Mouse (Mus musculus) liver, adult 2 months (tissue): ENCODE measurements at regions not wholly inside any gene's neighbourhood (a gene's known extent, or its start where the extent isn't known, plus 50 kb on each side); places are given as distances from the start of the nearest gene placed in this dataset.

Experiments
- DNase-seq: peaks from one replicate; pipeline ENCODE4 v3.0.0-alpha.2; 2011; ENCODE audit warnings: low read depth, low spot score; ENCODE audit errors: extremely low read depth
- H3K27ac ChIP-seq: fragments of 200-500 bp; replicated peaks from 2 replicates; pipeline ENCODE4 v1.5.1; 2012; ENCODE audit warnings: low read depth, mild to moderate bottlenecking, control low read depth, inconsistent platforms, low read length; ENCODE audit not compliant: insufficient read depth
- H3K27me3 ChIP-seq: fragments of 200-500 bp; 2 replicates; pipeline ENCODE4 v1.6.1; 2012; ENCODE audit warnings: mild to moderate bottlenecking, moderate library complexity, low read length, inconsistent platforms; ENCODE audit not compliant: control insufficient read depth, insufficient read depth
- H3K36me3 ChIP-seq: fragments of 200-500 bp; 2 replicates; pipeline ENCODE4 v1.6.1; 2012; ENCODE audit warnings: low read length, inconsistent platforms; ENCODE audit not compliant: control insufficient read depth, insufficient read depth
- H3K4me1 ChIP-seq: fragments of 200-500 bp; 2 replicates; pipeline ENCODE4 v1.6.1; 2011; ENCODE audit warnings: low read length; ENCODE audit not compliant: control insufficient read depth, insufficient read depth
- H3K4me3 ChIP-seq: fragments of 200-500 bp; 2 replicates; pipeline ENCODE4 v1.5.1; 2011; ENCODE audit warnings: low read depth, mild to moderate bottlenecking, control low read depth, low read length, moderate library complexity; ENCODE audit not compliant: insufficient read depth
- H3K79me2 ChIP-seq: fragments of 200-500 bp; 2 replicates; pipeline ENCODE4 v1.6.1; 2012; ENCODE audit warnings: inconsistent platforms, mild to moderate bottlenecking, low read length, moderate library complexity; ENCODE audit not compliant: control insufficient read depth, insufficient read depth
- H3K9ac ChIP-seq: fragments of 200-500 bp; 2 replicates; pipeline ENCODE4 v1.6.1; 2012; ENCODE audit warnings: low read depth, mild to moderate bottlenecking, control low read depth, inconsistent platforms, low read length
- CTCF ChIP-seq: fragments of 200-500 bp; IDR thresholded peaks from 2 replicates; pipeline ENCODE4 v1.5.1; 2011; ENCODE audit warnings: low read depth, low read length, control low read depth
- POLR2A ChIP-seq: fragments of 200-500 bp; IDR thresholded peaks from 2 replicates; pipeline ENCODE4 v1.6.1; 2011; ENCODE audit warnings: low read length, control low read depth; ENCODE audit not compliant: insufficient read depth; ENCODE audit errors: extremely low read depth
- WGBS: fragments of 180-500 bp; shearing (Covaris S2); methylation state at CpG from one replicate; pipeline ENCODE4 v1.1.7; 2018; 5-methylcytosine and 5-hydroxymethylcytosine counted together

DNA sequence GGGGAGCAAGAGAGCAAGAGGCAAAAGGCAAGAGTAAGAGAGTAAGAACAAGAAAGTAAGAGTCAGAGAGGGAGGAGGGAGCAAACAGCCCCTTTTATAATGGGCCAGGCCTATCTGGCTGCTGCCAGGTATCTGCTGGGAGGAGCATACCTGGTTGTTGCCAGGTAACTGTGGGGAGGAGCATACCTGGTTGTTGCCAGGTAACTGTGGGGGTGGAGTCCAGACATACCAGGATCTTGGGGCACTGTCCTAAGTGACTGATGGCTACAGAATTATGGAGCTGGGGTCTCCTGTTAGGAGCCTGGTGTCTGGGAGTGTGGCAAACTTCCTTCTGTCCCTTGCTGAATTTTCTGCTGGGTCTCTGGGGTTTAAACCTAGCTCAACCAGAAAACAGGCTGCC is 469.8 kb upstream of the Syt1 start:
- TF ChIP-seq CTCF (no peak), POLR2A (no peak)
- no peak for DNase-seq
- no peaks in the 10 kb centered on the region for H3K27me3 ChIP-seq
- no peak overlapping the region for H3K4me3 ChIP-seq
- H3K4me1 ChIP-seq, result no peaks in the 10 kb centered on the region
- no peak overlapping the region for H3K9ac ChIP-seq
- H3K79me2 ChIP-seq, result no peaks in the 10 kb centered on the region
- no peaks in the 10 kb centered on the region for H3K36me3 ChIP-seq
- H3K27ac ChIP-seq, result no peak overlapping the region

GRCm38 (mm10) chr10:109479941-109480340 is 469.2 kb upstream of the Syt1 start:
- H3K4me1 ChIP-seq, result no peaks in the 10 kb centered on the region
- H3K4me3 ChIP-seq, result no peak overlapping the region
- no peaks in the 10 kb centered on the region for H3K27me3 ChIP-seq
- no peak overlapping the region for H3K27ac ChIP-seq
- no peak for DNase-seq
- H3K36me3 ChIP-seq, result no peaks in the 10 kb centered on the region
- 87% methylated on average over 5 of the region's 5 CpGs for WGBS
- TF ChIP-seq CTCF (no peak), POLR2A (no peak)
- H3K79me2 ChIP-seq, result no peaks in the 10 kb centered on the region
- no peak overlapping the region for H3K9ac ChIP-seq

DNA sequence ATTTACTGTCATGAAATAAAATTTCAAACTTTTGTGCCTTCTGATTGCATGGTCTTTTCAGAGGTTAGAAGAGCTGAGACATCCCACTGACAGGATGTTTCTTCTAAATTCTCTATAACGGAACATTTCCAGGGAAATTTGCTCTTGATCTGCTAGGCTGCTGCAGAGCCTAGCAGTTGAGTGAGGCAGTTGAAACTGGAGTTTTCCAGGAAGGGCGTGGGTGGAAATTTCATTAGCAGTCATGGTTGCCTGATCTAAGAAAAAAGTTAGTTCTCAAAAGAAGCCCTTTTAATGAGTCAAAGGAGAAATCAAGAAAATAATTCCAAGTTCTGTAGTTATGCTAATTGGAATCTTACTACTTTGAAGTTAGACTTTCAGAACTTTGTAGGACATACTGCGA is 455.7 kb upstream of the Syt1 start:
- no peak for DNase-seq
- no peaks in the 10 kb centered on the region for H3K36me3 ChIP-seq
- WGBS, result 86% methylated on average over 3 of the region's 3 CpGs
- TF ChIP-seq POLR2A (no peak), CTCF (no peak)
- no peaks in the 10 kb centered on the region for H3K4me1 ChIP-seq
- H3K79me2 ChIP-seq, result no peaks in the 10 kb centered on the region
- H3K9ac ChIP-seq, result no peak overlapping the region
- no peaks in the 10 kb centered on the region for H3K27me3 ChIP-seq
- H3K27ac ChIP-seq, result no peak overlapping the region
- H3K4me3 ChIP-seq, result no peak overlapping the region

DNA sequence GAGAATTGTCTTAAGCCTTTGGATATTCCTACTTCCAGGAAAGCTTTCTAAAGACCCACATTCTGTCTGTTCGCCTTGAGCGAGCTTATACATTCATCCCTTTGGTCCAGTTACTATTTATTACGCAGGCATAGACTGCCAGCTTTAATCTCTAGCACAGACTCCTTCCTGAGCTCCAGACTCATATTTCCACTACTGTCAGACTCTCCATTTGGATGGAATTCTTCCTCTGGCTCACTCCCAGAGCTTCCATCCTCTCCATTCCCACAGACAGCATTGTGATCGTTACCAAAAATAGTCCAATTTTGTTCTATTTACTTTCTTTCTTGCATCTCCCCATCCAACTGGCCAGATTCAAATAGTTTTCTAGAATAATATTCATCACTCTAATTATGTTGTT is 420.3 kb upstream of the Syt1 start:
- Histone ChIP-seq H3K27ac (no peak overlapping the region), H3K36me3 (no peaks in the 10 kb centered on the region), H3K79me2 (no peaks in the 10 kb centered on the region), H3K9ac (no peak overlapping the region), H3K4me1 (no peaks in the 10 kb centered on the region), H3K27me3 (no peaks in the 10 kb centered on the region), H3K4me3 (no peak overlapping the region)
- no peak for DNase-seq
- TF ChIP-seq CTCF, result no peak
- no peak for TF ChIP-seq POLR2A
- WGBS, result 84% methylated on average over 4 of the region's 4 CpGs

DNA sequence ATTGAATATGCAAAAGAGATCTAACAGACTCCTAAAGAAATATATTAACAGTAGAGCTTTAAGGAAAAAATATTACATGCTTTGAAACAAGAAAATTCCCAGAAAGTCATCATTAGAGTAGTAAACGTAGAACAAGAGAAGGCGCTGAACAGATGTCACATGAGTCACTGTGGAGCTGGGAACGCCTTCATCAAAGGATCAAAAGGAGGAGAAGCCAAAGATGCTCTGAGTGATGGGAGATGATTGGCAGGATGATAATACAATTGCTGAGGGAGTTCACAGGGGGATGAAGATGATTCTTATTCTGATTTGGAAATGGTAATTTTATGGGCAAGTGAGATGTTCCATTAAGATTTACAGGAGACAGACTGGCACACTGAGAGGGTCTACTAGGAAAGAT is 417.1 kb upstream of the Syt1 start:
- H3K4me3 ChIP-seq, result no peak overlapping the region
- no peaks in the 10 kb centered on the region for H3K36me3 ChIP-seq
- no peaks in the 10 kb centered on the region for H3K27me3 ChIP-seq
- no peak for TF ChIP-seq CTCF
- no peak for TF ChIP-seq POLR2A
- H3K27ac ChIP-seq, result no peak overlapping the region
- H3K4me1 ChIP-seq, result no peaks in the 10 kb centered on the region
- no peak for DNase-seq
- no peaks in the 10 kb centered on the region for H3K79me2 ChIP-seq
- H3K9ac ChIP-seq, result no peak overlapping the region
- WGBS, result 81% methylated on average over 3 of the region's 3 CpGs

DNA sequence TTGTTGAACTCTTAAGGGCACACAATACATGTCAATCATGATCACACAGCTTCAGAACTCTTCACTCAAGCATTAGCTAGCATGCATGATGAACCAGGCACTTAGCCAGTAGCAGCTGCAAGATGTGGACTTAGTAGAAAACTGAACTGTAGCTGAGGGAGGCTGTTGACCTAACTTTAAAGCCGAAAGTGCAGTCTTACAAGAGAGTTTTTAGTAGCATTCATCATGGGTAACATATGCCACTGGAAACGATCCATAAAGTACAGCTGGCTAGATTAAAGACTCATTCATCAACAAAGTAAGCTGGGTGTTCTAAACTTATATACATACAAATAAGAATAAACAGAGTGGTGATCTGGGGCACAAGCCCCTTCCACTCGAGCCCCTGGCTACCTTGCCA is 396.2 kb upstream of the Syt1 start:
- no peak overlapping the region for H3K27ac ChIP-seq
- no peak overlapping the region for H3K4me3 ChIP-seq
- no peaks in the 10 kb centered on the region for H3K36me3 ChIP-seq
- 75% methylated on average over 3 of the region's 3 CpGs for WGBS
- DNase-seq, result no peak
- no peak for TF ChIP-seq CTCF
- no peak for TF ChIP-seq POLR2A
- H3K79me2 ChIP-seq, result no peaks in the 10 kb centered on the region
- no peaks in the 10 kb centered on the region for H3K4me1 ChIP-seq
- H3K27me3 ChIP-seq, result no peaks in the 10 kb centered on the region
- H3K9ac ChIP-seq, result no peak overlapping the region
